Mouse (Mus musculus): ENCODE results near the gene Dlst. TPM values are rescaled to one million over a fixed set of nuclear protein-coding genes. Genes with fewer than 3 reads are reported as not detected.
A peak's percentile ranks its signal among the peaks of the same experiment; 100 is the strongest.

Gene Dlst
- polyA plus RNA-seq, 1 experiment from 2014 or later, result 115 TPM

- Histone ChIP-seq H3K4me2 (no peak overlapping the region), H3K27me3 (no peaks in the 10 kb centered on the region), H3K4me3 (no peak overlapping the region), H3K9me3 (no peaks in the 10 kb centered on the region), H3K36me3 (no peaks in the 10 kb centered on the region), H3K4me1 (replicated peaks) (peaks cover 4% of the 10 kb centered on the region; the same call in 1 of the 2 replicates), H3K27ac (replicated peaks) (no peak overlapping the region), H3K9ac (no peak overlapping the region)
- 0 out of 2 replicates have a peak, but pooled peaks have one; percentile 30 for ATAC-seq (ENCODE audit: low FRiP score, low read depth)
- WGBS, result 50% methylated on average over 14 of the region's 14 CpGs
These were observed 9.6 kb upstream of the Dlst start for GRCm38 (mm10) chr12:85101001-85101400.

GRCm38 (mm10) chr12:85101521-85102106 is 9.0 kb upstream of the Dlst start:
- H3K4me1 ChIP-seq (replicated peaks), result peaks cover 4% of the 10 kb centered on the region; the same call in 1 of the 2 replicates
- no peaks in the 10 kb centered on the region for H3K27me3 ChIP-seq
- no peaks in the 10 kb centered on the region for H3K9me3 ChIP-seq
- H3K4me2 ChIP-seq, result no peak overlapping the region
- WGBS, result 83% methylated on average over 5 of the region's 5 CpGs
- ATAC-seq (ENCODE audit: low FRiP score, low read depth), result no peak
- H3K9ac ChIP-seq, result no peak overlapping the region
- H3K36me3 ChIP-seq, result no peaks in the 10 kb centered on the region
- no peak overlapping the region for H3K4me3 ChIP-seq
- no peak overlapping the region for H3K27ac ChIP-seq (replicated peaks)

GRCm38 (mm10) chr12:85103096-85103495 is 7.5 kb upstream of the Dlst start:
- WGBS, result 79% methylated on average over 8 of the region's 8 CpGs
- H3K27me3 ChIP-seq, result no peaks in the 10 kb centered on the region

GRCm38 (mm10) chr12:85104789-85105188 is 5.8 kb upstream of the Dlst start:
- Histone ChIP-seq H3K27me3 (no peaks in the 10 kb centered on the region), H3K36me3 (no peaks in the 10 kb centered on the region), H3K9me3 (no peaks in the 10 kb centered on the region), H3K9ac (no peak overlapping the region), H3K4me2 (no peak overlapping the region), H3K27ac (replicated peaks) (no peak overlapping the region), H3K4me1 (replicated peaks) (peaks cover 5% of the 10 kb centered on the region), H3K4me3 (no peak overlapping the region)
- 81% methylated on average over 8 of the region's 8 CpGs for WGBS
- ATAC-seq (ENCODE audit: low FRiP score, low read depth), result no peak

More at GRCm38 (mm10) chr12:85103096-85103495, 7.5 kb upstream of the Dlst start:
- H3K9ac ChIP-seq, result no peak overlapping the region
- no peak overlapping the region for H3K27ac ChIP-seq (replicated peaks)
- no peaks in the 10 kb centered on the region for H3K36me3 ChIP-seq
- no peak overlapping the region for H3K4me3 ChIP-seq
- no peak for ATAC-seq (ENCODE audit: low FRiP score, low read depth)
- H3K4me1 ChIP-seq (replicated peaks), result peaks cover 4% of the 10 kb centered on the region; the same call in 1 of the 2 replicates
- no peak overlapping the region for H3K4me2 ChIP-seq
- H3K9me3 ChIP-seq, result no peaks in the 10 kb centered on the region

- H3K36me3 ChIP-seq, result no peaks in the 10 kb centered on the region
- no peak for ATAC-seq (ENCODE audit: low FRiP score, low read depth)
- peak overlapping the region; percentile 26; the same call in 1 of the 2 replicates for H3K4me2 ChIP-seq
- 5% methylated on average over 8 of the region's 8 CpGs for WGBS
- H3K27me3 ChIP-seq, result no peaks in the 10 kb centered on the region
- H3K9me3 ChIP-seq, result no peaks in the 10 kb centered on the region
- H3K4me3 ChIP-seq, result no peak overlapping the region
- H3K27ac ChIP-seq (replicated peaks), result no peak overlapping the region
- no peak overlapping the region for H3K9ac ChIP-seq
- H3K4me1 ChIP-seq (replicated peaks), result peaks cover 5% of the 10 kb centered on the region
These were observed 4.3 kb upstream of the Dlst start for GRCm38 (mm10) chr12:85106292-85106691.

GRCm38 (mm10) chr12:85108643-85109042 is 2.0 kb upstream of the Dlst start:
- peaks cover 28% of the 10 kb centered on the region for H3K4me1 ChIP-seq (replicated peaks)
- no peak overlapping the region for H3K4me2 ChIP-seq
- H3K27ac ChIP-seq (replicated peaks), result no peak overlapping the region
- WGBS, result 61% methylated on average over 3 of the region's 3 CpGs
- no peak for ATAC-seq (ENCODE audit: low FRiP score, low read depth)
- H3K9me3 ChIP-seq, result no peaks in the 10 kb centered on the region
- no peaks in the 10 kb centered on the region for H3K36me3 ChIP-seq
- no peaks in the 10 kb centered on the region for H3K27me3 ChIP-seq
- no peak overlapping the region for H3K4me3 ChIP-seq
- no peak overlapping the region for H3K9ac ChIP-seq

GRCm38 (mm10) chr12:85109426-85109825 is 1.2 kb upstream of the Dlst start:
- Histone ChIP-seq H3K4me3 (no peak overlapping the region), H3K9me3 (no peaks in the 10 kb centered on the region), H3K27ac (replicated peaks) (no peak overlapping the region), H3K9ac (no peak overlapping the region), H3K27me3 (no peaks in the 10 kb centered on the region), H3K4me1 (replicated peaks) (peaks cover 29% of the 10 kb centered on the region), H3K4me2 (peak overlapping the region; percentile 72; the same call in 1 of the 2 replicates), H3K36me3 (no peaks in the 10 kb centered on the region)
- WGBS, result 72% methylated on average over 4 of the region's 4 CpGs
- ATAC-seq (ENCODE audit: low FRiP score, low read depth), result no peak

- H3K27ac ChIP-seq (replicated peaks), result peak overlapping the region; percentile 86
- H3K4me1 ChIP-seq (replicated peaks), result peaks cover 29% of the 10 kb centered on the region
- peak overlapping the region; percentile 93 for H3K9ac ChIP-seq
- H3K36me3 ChIP-seq, result peaks cover 3% of the 10 kb centered on the region; the same call in 1 of the 2 replicates
- peak; percentile 28; the same call in 1 of the 2 replicates for ATAC-seq (ENCODE audit: low FRiP score, low read depth)
- peak overlapping the region; percentile 89 for H3K4me3 ChIP-seq
- H3K9me3 ChIP-seq, result no peaks in the 10 kb centered on the region
- 17% methylated on average over 18 of the region's 18 CpGs for WGBS
- H3K4me2 ChIP-seq, result peak overlapping the region; percentile 72
- H3K27me3 ChIP-seq, result no peaks in the 10 kb centered on the region
These were observed 479 bp upstream of the Dlst start for GRCm38 (mm10) chr12:85110011-85110697.

GRCm38 (mm10) chr12:85112550-85113251 is 2.1 kb downstream of the Dlst start:
- ATAC-seq (ENCODE audit: low FRiP score, low read depth), result no peak
- WGBS, result 90% methylated on average over 7 of the region's 7 CpGs
- no peak overlapping the region for H3K4me3 ChIP-seq
- no peak overlapping the region for H3K27ac ChIP-seq (replicated peaks)
- H3K4me1 ChIP-seq (replicated peaks), result peaks cover 29% of the 10 kb centered on the region
- H3K4me2 ChIP-seq, result peak overlapping the region; percentile 72
- no peaks in the 10 kb centered on the region for H3K9me3 ChIP-seq
- H3K36me3 ChIP-seq, result peaks cover 7% of the 10 kb centered on the region; the same call in 1 of the 2 replicates
- H3K9ac ChIP-seq, result no peak overlapping the region
- no peaks in the 10 kb centered on the region for H3K27me3 ChIP-seq

GRCm38 (mm10) chr12:85113337-85113736 is 2.7 kb downstream of the Dlst start:
- Histone ChIP-seq H3K27ac (replicated peaks) (no peak overlapping the region), H3K9me3 (no peaks in the 10 kb centered on the region), H3K27me3 (no peaks in the 10 kb centered on the region), H3K4me3 (no peak overlapping the region), H3K4me2 (no peak overlapping the region), H3K36me3 (peaks cover 7% of the 10 kb centered on the region; the same call in 1 of the 2 replicates), H3K4me1 (replicated peaks) (peaks cover 29% of the 10 kb centered on the region), H3K9ac (no peak overlapping the region)
- WGBS, result 95% methylated on average over 3 of the region's 3 CpGs
- ATAC-seq (ENCODE audit: low FRiP score, low read depth), result no peak

- H3K27ac ChIP-seq (replicated peaks), result no peak overlapping the region
- ATAC-seq (ENCODE audit: low FRiP score, low read depth), result no peak
- no peaks in the 10 kb centered on the region for H3K27me3 ChIP-seq
- H3K9ac ChIP-seq, result no peak overlapping the region
- H3K4me3 ChIP-seq, result no peak overlapping the region
- H3K4me2 ChIP-seq, result no peak overlapping the region
- no peaks in the 10 kb centered on the region for H3K9me3 ChIP-seq
- H3K4me1 ChIP-seq (replicated peaks), result peaks cover 29% of the 10 kb centered on the region
- peaks cover 12% of the 10 kb centered on the region for H3K36me3 ChIP-seq
- 97% methylated on average over 3 of the region's 3 CpGs for WGBS
These were observed 3.3 kb downstream of the Dlst start for GRCm38 (mm10) chr12:85113917-85114316.

GRCm38 (mm10) chr12:85115678-85116077 is 5.0 kb downstream of the Dlst start:
- H3K27me3 ChIP-seq, result no peaks in the 10 kb centered on the region
- no peak for ATAC-seq (ENCODE audit: low FRiP score, low read depth)
- no peak overlapping the region for H3K9ac ChIP-seq
- H3K9me3 ChIP-seq, result no peaks in the 10 kb centered on the region
- 87% methylated on average over 7 of the region's 7 CpGs for WGBS
- H3K27ac ChIP-seq (replicated peaks), result no peak overlapping the region
- H3K36me3 ChIP-seq, result peaks cover 23% of the 10 kb centered on the region
- no peak overlapping the region for H3K4me3 ChIP-seq
- peaks cover 23% of the 10 kb centered on the region for H3K4me1 ChIP-seq (replicated peaks)
- no peak overlapping the region for H3K4me2 ChIP-seq
